Mouse (Mus musculus) heart, adult 10 weeks (tissue): ENCODE measurements around the gene Gon7. TPM values are rescaled to one million over a fixed set of nuclear protein-coding genes. Genes with fewer than 3 reads are reported as not detected.

Source experiments
- polyA plus RNA-seq: library from polyadenylated mRNA; stranded (reverse); fragments of 350-450 nt; fragmentation: Illumina TruSeq; extraction: RNeasy Lipid Tissue Mini Kit (QIAGEN cat#74804); gene quantifications from one replicate; pipeline ENCODE4 v1.2.3, GENCODE M21; 2014; ENCODE audit warnings: low read depth, low replicate concordance

The Gon7 gene
- 7.7 TPM for polyA plus RNA-seq

GRCm38 (mm10) chr12:102757689-102758402 lies at the start of gene Gon7, which contains the start of the genes Gm28051 and Ubr7:
Gene Gon7 (minus strand): TSS chr12:102757803.
Gene Gm28051 (minus strand): TSS chr12:102757765.
Gene Ubr7 (plus strand): TSS chr12:102757967.

GRCm38 (mm10) chr12:102758403-102758756 lies 777 bp upstream of the Gon7 start, which contains the start of gene Gm20604:
Gene Gm20604 (minus strand): TSS chr12:102758672.

GRCm38 (mm10) chr12:102743589-102744574 lies 13.7 kb downstream of the Gon7 start, which contains the start of the genes Moap1 and Tmem251:
Gene Moap1 (minus strand): TSS chr12:102743661.
Gene Tmem251 (plus strand): TSS chr12:102743762.

GRCm38 (mm10) chr12:102704457-102705198 lies 53.0 kb downstream of the Gon7 start, which contains the start of gene Itpk1:
Gene Itpk1 (minus strand): TSS chr12:102704930.

Other genes with a start within 250 kb of the Gon7 start
- gene Chga, start 202.8 kb downstream of the Gon7 start, polyA plus RNA-seq: 0.24 TPM
- 9.9 TPM for gene Itpk1, start 52.9 kb downstream of the Gon7 start, polyA plus RNA-seq
- gene Moap1, start 14.1 kb downstream of the Gon7 start, polyA plus RNA-seq: 6.7 TPM
- gene Tmem251, start 14.0 kb downstream of the Gon7 start, polyA plus RNA-seq: 4.1 TPM
- gene Gm28051, start within 50 bp of the Gon7 start, polyA plus RNA-seq: not detected
- 25.7 TPM for gene Ubr7, start 164 bp upstream of the Gon7 start, polyA plus RNA-seq
- 5.3 TPM for gene Gm20604, start 869 bp upstream of the Gon7 start, polyA plus RNA-seq
- 15.4 TPM for gene Btbd7, start 120.7 kb upstream of the Gon7 start, polyA plus RNA-seq
- not detected for gene Cox8c, start 141.5 kb upstream of the Gon7 start, polyA plus RNA-seq
- gene Unc79, start 191.1 kb upstream of the Gon7 start, polyA plus RNA-seq: not detected